Mouse (Mus musculus) yolk sac, embryonic 10.5 days (tissue): ENCODE data around the gene Tnpo3.

Source experiments
- DNase-seq: peaks from one replicate; pipeline ENCODE4 v3.0.0-alpha.2; 2017; ENCODE audit warnings: low spot score

Gene Tnpo3

DNA sequence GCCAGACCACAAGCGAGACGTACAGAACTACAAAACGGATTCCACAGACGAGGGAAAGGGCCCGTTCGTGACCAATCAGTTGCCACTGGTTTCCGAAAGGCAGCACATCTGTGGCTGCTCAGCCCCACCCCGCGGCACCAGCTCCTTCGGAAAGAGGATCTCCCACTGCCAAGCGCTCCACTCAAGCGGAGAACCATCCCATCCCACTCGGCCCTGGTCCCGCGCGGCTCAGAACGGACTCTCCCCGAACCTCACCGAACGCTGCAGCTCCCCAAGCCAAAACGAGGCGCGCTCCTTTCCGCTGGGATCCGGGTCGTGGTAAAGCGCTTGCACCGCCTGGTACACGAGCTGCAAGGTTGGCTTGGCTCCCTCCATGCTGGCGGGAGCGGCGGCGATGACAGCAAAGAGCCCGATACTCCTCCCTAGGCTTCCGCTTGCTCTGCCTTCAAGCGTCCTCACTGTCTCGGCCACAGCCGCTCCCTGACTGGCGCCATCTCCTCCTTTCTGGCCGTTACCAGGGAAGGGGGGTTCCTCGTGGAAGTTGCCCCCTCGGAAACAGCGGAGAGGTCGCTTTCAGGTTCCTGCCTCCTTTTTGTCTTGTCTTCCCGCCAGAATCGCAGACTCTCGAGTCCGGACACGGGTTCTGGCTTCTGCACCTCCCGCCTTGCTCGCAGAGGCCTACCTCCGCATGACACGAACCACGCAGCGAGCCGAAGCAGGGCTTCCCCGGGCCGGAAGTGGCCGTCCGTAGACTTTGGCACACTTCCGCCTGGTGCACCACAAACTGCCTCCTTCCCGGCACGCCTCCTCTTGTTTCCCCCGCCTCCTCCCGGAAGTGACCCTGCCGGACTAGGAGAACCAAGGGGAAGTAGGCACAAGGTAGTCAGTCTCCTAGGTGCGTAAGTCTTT lies at the start of gene Tnpo3:
Gene Tnpo3 (minus strand): TSS at position 777 of the 909 bp plus-strand sequence.
- DNase-seq, result peak; percentile 94

DNA sequence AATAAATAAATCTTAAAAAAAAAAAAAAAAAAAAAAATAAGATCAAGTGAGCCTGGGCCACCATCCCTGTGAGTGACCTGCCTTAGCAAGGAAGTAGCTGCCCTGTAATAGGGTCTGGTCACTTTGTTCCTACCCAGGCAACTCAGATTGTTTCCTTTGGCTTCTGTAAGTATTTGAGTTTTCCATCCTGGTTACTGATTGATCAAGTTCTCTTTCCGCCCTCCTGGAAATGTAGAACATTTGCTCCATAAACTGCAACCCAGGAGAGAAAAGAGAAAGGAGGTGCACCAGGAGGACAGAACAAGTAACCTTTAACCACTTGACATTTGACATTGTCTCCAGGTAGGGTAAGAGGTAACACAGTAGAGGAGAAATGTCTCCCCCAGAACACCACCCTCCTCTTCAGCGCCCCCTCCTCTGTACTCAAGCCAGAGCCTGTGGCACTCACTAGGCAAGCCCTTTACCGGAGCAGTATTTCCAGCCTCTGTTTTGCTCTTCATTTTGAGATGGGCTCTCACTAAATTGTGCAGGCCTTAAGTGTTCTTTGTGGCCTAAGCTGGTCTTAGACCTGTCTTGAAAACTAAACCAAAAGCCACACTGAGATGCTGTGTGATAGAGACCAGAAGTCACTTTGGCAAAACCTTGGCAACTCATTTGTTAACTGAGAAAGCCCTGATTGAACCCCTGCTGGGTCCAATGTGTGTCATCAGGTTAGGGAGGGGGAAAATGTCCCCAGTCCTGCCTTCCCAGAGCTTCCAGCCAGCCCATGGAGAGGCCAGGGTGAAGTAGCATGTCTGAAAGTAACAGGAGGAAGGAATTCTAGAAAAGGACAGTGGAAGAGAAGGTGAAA lies 49.2 kb upstream of the Tnpo3 start:
- peak; percentile 77 for DNase-seq

DNA sequence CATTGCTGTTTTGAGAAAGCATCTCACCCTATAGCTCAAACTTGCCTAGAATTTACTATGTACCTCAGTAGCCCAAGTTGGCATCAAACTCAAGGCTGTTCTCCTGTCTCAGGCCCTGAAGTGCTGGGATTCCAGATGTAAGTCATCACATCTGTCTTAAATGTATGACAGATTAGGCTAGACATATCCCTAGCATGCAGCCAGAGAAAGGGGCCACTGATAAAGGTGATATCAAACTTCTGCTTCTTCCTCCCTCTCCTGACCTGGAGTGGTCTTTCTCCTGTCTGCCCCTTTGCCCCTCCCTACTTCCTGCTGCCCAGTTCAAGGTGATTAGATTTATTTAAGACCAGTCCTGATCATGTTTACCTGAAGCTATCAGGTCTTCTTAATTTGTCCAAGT lies 43.6 kb upstream of the Tnpo3 start:
- no peak for DNase-seq

DNA sequence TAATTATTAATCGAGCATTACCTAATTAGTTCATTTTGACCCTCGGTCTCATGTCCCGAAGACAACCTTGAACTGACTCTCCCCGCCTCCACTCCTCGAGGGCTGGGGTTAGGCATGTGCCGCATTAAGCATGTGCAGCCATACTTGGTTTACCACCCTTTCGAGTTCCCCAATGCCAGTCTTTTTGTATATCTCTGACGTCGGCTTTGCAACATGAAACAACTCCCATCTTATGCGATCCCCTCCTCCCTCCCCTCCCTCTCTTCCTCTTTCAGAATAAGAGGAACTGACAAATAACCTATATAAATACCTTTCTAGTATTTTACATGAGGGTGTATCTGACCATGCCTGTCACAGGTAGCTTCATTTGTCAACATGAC lies 40.5 kb upstream of the Tnpo3 start:
- no peak for DNase-seq

DNA sequence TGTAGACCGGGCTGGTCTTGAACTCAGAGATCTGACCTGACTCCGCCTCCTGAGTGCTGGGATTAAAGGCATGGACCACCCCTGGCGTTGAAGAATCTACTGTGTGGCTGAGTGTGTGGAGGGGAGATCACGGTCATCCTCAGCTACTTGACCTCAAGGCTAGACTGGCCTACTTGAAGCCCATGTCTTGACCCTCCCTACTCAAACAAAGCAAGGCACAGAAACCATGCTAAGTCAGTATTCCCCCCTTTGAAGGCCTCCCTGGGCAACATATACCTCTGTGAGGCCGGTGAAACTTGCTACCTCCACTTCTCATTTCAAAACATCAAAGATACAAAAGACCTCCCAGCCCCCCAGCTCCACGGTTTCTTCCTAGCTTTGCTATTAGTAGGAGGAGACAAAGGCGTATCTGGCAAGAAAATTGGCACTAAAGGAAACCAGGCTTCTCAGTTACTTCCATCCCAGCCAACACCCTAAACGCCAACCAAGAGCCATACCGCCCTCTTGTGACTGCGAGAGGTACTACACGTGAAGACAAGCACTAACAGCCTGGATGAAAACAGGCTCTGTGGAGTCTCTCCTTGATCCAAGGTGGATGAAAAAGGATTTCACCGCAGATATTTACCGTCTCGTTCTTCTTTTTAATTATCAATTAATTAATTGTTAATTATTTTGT lies 39.9 kb upstream of the Tnpo3 start:
- DNase-seq, result peak; percentile 79

- DNase-seq, result no peak
These were observed 32.1 kb upstream of the Tnpo3 start for GRCm38 (mm10) chr6:29641816-29642215.

GRCm38 (mm10) chr6:29639580-29640419 lies 30.1 kb upstream of the Tnpo3 start:
- DNase-seq, result no peak

- no peak for DNase-seq
These were observed 29.3 kb upstream of the Tnpo3 start for GRCm38 (mm10) chr6:29638844-29639460.

GRCm38 (mm10) chr6:29637397-29638373 lies 28.0 kb upstream of the Tnpo3 start:
- no peak for DNase-seq

GRCm38 (mm10) chr6:29636322-29637092 lies 26.8 kb upstream of the Tnpo3 start:
- no peak for DNase-seq

GRCm38 (mm10) chr6:29634537-29634936 lies 24.9 kb upstream of the Tnpo3 start:
- no peak for DNase-seq

- DNase-seq, result no peak
These were observed 23.0 kb upstream of the Tnpo3 start for GRCm38 (mm10) chr6:29632552-29633292.

GRCm38 (mm10) chr6:29631751-29632551 lies 22.3 kb upstream of the Tnpo3 start:
- DNase-seq, result no peak

DNA sequence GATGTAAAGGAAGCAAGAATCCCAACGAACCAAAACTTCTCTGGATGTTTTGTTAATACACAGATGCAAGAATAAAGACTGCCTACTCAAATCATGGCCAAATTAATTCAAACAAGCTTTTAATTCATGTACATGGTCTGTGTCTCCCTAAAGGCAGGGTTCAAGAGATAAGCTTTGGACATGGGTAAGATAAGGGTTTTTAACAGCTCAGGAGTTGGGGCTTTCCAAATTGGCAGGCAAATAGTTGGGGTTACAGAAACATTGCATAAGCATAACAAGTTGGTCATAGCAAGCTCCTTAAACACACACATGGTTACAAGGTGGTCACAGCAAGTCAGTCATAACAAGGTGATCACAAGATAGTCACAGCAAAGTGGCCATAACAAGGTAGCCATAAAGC lies 20.5 kb upstream of the Tnpo3 start:
- DNase-seq, result no peak

DNA sequence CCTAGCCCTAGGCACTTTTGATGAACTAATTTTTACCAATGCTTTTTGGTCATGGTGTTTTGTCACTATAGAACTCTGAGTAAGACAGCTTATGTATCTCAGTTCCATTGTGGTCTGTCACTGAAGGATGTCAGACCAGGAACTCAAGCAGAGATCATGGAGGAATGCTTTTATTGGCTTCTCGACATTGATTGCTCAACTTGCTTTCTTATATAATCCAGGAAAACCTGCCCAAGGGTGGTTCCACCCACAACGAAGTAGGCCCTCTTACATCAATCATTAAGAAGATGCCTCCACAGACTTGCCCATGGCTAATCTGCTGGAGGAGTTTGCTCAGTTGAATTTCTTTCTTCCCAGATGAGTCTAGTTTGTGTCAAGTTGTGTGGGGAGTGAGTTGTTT lies 18.1 kb upstream of the Tnpo3 start:
- no peak for DNase-seq

- DNase-seq, result no peak
These were observed 14.2 kb upstream of the Tnpo3 start for GRCm38 (mm10) chr6:29623857-29624256.

DNA sequence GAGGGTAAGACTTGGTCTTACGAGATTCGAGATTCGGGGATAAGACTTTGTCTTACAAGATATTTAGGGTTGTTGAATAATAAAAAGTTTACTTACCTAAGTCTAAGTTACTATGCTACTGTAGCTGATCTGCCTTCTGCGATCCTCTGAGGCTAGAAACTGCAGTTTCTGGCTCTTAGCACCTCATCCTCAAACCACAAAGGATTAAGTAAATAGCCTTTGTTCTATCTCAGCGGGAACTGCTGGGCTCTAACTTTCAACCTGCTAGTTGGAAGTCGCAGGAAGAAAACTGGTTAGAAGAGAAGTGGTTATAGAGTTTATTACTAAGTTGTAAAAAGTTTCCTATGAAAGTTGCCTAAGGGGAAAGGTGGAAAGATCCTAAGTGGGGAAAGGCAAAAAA lies 12.6 kb upstream of the Tnpo3 start:
- no peak for DNase-seq
